Mouse (Mus musculus) MEL-GATA-1-ER (cell line): ENCODE data around the gene Fcor.

Source experiments
- DNase-seq: peaks from one replicate; pipeline ENCODE4 v3.0.0-alpha.2; 2012; ENCODE audit warnings: low read depth; ENCODE audit errors: extremely low read depth

Fcor gene

DNA sequence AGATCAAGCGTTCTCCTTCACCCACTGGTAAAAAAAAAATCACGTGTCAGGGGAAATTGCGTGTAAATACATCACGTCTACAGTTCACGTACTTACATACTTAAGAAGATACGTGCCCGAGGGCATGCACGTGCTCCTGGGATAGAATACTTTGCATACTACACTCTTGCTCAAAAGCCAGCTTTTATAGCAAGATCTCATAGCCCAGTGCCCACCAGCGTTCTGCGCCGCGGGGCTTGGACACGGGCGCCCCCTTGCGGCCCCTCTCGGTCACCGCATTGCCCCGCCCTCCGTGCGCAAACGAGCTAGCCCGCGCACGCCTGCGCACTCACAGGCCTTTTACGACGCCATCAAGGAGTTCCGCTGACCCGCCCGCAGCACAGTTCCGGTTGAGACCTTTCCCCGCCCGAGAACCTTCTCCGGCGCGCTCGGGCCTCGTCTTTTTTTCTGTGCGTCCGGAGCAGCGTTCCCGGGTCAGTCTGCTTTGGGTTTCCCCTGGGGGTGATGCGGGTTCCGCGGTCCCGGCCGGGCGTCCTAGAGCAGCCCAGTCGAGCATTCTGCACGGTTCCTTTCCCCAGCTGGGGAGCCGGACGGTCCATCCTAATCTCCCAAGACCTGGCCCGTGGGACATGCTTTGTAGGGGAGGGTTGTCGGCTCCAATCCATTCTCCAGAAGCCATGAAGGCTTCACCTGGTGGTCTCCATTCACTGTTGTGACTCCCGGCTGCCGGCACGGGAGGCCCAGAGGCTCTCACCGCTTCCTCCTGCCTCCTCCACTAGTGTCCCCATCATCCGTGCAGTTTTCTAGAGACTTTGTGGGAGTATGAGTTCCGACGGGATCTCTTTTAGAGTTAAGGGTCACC is 4.2 kb upstream of the Fcor start, which contains the start of gene Trappc5:
Trappc5 (plus strand) TSS at position 169 of the 862 bp plus-strand sequence.
- DNase-seq = peak; percentile 80

DNA sequence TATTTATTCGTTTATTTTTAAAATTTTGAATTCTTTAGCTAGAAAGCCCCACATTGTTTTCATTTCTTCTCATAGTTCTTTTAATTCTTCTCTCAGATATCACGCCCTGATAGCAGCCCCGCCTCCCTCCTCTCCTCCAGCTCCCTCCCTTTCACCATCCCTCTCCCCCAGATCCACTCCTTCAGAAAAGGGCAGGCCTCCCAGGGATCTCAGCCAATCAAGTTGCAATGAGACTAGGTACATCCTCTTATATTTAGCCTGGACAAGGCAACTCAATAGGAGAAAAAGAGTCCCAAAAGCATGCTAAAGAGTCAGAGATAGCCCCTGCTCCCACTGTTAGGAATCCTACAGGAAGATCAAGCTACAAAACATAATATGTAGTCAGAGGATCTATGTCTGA is 2.5 kb upstream of the Fcor start:
- DNase-seq = no peak

DNA sequence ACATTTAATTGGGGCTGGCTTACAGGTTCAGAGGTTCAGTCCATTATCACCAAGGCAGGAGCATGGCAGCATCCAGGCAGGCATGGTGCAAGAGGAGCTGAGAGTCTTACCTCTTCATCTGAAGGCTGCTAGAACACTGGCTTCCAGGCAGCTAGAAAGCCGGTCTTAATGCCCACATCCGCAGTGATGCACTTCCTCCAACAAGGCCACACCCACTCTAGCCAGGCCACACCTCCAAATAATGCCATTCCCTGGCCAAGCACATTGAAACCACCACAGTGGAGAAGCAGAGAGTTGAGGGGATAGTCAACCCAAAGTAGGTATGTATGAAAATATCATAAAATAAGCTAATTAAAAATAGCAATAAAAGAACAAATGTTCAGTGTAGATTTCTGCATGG is 1.8 kb downstream of the Fcor start:
- no peak for DNase-seq

- DNase-seq = no peak
Observed at GRCm38 (mm10) chr8:3665507-3665906, 6.7 kb downstream of the Fcor start, which contains the start of gene Mcemp1. Mcemp1 (plus strand) TSS chr8:3665754.

DNA sequence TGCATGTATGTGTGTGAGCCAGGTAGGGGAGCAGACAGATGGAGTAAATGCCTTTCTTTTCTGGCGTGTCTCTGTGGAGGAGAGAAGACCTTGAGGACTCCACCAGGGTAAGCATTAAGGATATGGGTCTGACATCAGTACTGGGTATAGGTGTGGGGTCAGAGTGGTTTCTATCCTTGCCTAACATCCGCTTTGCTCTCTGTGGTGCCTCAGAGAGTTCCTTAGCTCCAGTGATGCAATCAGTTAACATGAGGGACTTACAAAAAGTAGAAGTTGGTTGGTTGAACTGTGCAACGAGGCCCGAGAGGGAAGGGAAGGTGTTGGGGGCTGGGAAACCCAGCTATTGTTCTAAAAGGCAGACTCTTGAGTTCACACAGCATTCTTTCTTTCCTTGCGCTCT is 7.8 kb downstream of the Fcor start:
- DNase-seq = no peak

DNA sequence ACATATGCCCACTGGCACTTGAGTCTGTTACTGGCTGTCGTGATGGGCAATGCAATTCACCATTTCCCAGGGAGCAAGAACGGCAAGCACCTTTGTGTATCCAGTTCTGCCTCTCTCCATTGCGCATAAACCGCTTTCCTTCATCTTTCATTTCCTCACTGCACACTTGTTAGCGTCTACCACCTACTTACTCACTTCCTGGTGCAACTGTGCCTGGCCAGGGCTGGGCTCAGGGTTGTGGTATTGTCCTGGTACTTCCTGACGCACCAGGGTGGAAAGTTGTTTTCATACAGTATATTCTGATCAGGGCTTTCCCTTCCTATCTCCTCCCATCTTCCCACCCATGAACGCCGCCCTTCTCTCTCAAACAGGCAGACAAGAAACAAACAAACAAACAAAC is 11.3 kb downstream of the Fcor start:
- no peak for DNase-seq

DNA sequence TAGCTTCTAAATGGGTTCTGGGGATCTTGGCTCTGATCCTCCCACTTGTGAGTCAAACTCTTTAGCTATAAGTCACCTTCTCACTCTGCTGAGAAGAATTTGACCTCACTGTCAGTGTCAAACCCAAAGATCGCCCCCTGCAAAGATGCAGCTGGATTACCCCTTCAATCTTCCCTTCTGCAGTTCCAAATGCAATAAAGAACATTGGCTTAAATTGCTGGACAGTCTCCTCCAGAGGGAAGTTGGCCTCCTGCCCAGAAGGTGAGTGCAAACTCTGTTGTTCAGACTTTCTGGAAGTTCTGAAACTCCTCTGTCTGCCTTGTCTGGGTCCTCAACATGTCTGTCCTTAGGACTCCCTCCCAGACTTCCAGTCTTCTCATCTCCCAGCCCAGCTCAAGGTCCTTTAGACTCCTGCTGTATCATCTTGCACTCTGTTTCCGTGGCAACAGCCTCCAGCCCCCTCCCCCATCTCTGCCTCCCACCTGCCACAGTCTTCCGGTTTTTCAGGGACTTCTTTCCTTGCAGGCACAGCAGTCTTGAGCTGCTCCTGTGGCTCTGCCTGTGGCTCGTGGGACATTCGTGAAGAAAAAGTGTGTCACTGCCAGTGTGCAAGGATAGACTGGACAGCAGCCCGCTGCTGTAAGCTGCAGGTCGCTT is 15.3 kb downstream of the Fcor start:
- DNase-seq = no peak

GRCm38 (mm10) chr8:3655526-3655925 is 16.6 kb downstream of the Fcor start, which contains the start of gene Retn:
Retn (plus strand) TSS chr8:3655770.
- no peak for DNase-seq

- no peak for DNase-seq
Observed at GRCm38 (mm10) chr8:3654726-3655508, 17.2 kb downstream of the Fcor start.

DNA sequence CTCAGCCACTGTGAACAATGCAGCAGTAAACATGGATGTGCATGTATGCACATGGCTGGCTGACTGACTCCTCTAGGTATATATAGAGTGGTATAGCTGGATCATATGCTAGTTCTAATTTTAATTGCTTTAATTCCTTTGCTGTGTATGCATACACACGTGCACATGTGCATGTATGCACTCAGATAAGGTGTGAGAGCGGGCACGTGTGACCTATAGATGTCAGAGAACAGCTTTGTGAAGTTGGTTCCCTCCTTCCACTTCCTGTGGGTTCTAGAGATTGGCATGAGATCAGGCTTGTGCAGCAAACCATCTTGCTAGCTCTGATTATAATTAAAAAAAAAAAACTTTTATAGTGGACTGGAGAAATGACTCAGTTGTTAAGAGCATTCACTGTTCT is 19.3 kb downstream of the Fcor start:
- DNase-seq = no peak

DNA sequence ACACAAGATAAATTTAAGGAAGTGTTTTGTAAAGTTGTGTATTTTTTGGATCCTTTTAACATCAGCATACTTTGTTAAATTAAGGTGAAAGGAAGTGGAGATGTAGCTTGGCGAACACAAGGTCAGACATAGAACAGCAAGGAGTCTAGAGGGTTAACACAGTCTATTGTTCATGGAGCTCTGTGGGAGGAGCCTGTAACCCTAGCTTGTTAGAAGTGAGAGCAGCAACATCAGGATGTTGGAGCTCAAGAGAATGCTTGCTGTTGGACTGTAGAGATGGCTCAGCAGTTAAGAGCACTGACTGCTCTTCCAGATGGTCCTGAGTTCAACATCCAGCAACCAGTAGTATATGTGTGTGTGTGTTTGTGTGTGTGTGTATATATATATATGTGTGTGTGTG is 23.2 kb downstream of the Fcor start:
- no peak for DNase-seq

DNA sequence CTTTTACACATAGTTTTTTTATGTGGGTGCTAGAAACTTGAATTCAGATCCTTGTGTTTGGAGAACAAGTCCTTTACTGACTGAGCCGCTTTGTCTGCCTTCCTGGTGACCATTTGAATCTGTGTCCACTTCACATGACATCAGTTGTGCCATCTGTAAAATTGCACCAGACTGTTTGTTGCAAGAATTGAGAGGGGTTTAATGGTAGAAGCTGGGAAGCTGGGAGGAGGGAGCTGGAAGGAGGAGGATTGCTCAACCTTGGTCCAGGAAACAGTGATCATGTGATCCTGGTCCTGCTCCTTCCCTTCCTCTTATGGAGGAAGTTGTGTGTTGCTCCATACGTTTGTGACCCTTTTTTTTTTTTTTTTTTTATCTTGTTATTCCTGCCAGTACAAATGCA is 23.9 kb downstream of the Fcor start:
- no peak for DNase-seq

- DNase-seq = no peak
Observed at GRCm38 (mm10) chr8:3647561-3647960, 24.6 kb downstream of the Fcor start.

DNA sequence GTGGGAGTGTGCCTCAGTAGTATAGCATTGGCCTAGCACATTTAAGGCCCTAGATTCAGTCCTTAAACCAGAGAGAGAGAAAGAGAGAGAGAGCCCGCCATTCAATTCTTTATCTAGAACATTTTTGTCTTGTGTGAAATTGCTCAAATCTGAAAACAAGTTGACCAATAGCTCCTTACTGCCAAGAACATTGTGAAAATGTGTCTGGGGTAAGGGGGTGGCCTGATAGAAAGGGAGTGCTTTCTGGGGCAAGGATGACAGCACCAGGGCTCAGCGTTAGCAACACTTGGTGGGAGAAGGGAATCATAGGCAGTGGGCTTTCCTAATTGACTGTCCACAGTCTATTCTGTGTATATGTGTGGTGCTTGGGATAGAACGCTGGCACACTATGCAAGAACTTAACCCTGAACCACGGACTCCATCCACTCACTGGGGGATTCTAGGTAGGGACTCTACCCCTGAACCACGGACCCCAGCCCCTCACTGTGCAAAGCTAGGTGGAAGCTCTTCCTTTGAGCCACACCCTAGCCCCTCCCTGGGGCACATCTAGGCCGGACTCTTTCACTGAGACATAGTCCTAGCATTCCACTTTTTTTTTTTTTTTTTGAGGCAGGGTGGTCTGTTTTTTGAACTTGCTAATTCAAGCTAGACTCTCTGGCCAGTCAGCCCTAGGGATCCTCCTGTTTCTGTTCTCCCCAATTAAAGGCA is 25.2 kb downstream of the Fcor start:
- DNase-seq = no peak

DNA sequence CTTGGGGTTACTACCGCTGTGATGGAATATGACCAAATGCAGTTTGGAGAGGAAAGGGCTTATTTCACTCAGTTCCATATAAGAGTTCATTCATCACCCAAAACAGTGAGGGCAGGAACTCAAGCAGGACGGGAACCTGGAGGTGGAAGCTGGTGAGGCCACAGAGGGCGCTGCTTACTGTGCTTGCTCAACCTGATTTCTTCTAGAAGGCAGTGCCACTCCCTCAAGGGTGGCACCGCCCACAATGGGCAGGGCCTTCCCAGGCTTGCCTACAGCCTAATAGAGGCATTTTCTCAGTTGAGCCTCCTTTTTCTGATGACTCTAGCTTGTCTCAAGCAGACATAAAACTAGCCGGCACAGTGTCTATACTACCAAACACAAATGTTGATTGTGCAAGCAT is 26.4 kb downstream of the Fcor start:
- peak; percentile 44 for DNase-seq

DNA sequence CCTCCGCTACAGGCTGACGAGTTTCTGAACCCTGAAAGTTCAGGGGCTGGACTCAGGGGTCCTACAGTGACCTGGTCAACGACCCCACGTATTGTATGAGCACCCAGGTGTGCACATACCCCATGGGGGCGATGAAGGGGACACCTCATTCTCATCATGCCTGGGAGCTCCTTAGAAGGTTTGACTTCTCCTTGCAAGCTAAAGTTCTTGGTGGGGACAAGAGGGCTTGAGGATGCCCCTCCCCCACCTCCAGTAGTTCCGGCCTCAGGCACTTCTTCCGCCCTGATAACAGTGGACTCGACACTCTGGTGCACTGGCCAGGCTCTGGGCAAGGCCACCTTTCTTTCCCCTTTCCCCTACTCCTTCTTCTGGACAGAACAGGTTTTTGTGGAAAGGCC is 40.7 kb downstream of the Fcor start:
- DNase-seq = no peak

- DNase-seq = no peak
Observed at GRCm38 (mm10) chr8:3630647-3631477, 41.3 kb downstream of the Fcor start, which contains the start of gene Stxbp2. Stxbp2 (plus strand) TSS chr8:3630955.

- no peak for DNase-seq
Observed at GRCm38 (mm10) chr8:3628014-3628413, 44.1 kb downstream of the Fcor start.

- DNase-seq = peak; percentile 79
Observed at GRCm38 (mm10) chr8:3626971-3627370, 45.2 kb downstream of the Fcor start.

DNA sequence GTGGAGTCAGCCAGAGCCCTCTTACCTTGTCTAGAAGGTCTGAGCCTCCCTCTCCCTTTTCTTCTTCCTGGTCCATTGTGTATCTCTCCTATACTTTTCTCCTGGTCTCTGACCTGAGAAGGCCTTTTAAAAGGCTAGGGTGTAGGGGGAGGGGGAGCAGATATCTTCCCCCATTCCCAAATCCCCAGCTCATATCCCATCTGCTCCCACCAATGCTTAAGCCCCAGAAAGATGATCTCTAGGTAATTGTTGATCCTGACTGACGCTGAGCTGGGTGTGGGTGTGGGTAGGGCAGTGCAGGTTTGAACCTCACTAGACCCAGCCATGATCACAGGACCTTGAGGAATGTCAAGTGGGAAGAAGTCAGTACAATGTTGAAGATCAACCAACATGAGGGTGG is 46.7 kb downstream of the Fcor start, which contains the start of gene Pcp2:
Pcp2 (minus strand) TSS at position 101 of the 400 bp plus-strand sequence.
- DNase-seq = no peak
